Mouse (Mus musculus): ENCODE measurements around the gene Rps25. TPM values are rescaled to one million over a fixed set of nuclear protein-coding genes. Genes with fewer than 3 reads are reported as not detected.
A peak's percentile ranks its signal among the peaks of the same experiment; 100 is the strongest.
"Not testable (repeated sequence)": the region's sequence is repeated elsewhere in the genome, so short reads cannot be mapped to it uniquely, and the experiment has no call there.

Rps25 gene
- polyA plus RNA-seq, 1 experiment from 2014 or later, result 1,334 TPM

DNA sequence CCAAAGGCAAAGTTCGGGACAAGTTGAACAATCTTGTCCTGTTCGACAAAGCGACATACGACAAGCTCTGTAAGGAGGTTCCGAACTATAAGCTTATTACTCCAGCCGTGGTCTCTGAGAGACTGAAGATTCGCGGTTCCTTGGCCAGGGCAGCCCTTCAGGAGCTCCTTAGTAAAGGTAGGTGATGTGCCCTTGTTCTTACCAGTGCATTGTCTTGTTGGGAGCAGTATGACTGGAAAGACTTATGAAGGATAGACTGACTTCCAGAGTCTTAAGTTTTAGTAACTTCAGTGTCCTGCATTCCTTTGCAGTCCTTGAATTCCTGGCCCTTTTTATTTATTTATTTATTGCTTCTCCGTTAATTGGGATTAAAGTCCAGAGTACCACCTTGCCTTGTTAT lies 1.8 kb downstream of the Rps25 start:
- Histone ChIP-seq H3K36me3 (peaks cover 65% of the 10 kb centered on the region), H3K4me2 (replicated peaks) (peak overlapping the region; percentile 81), H3K4me3 (replicated peaks) (peak overlapping the region; percentile 75), H3K4me1 (replicated peaks) (peaks cover 39% of the 10 kb centered on the region)
- not testable (repeated sequence) for H3K27me3 ChIP-seq; H3K9ac ChIP-seq (replicated peaks); H3K9me3 ChIP-seq; H3K27ac ChIP-seq; ATAC-seq
- WGBS, result 88% methylated on average over 9 of the region's 9 CpGs

DNA sequence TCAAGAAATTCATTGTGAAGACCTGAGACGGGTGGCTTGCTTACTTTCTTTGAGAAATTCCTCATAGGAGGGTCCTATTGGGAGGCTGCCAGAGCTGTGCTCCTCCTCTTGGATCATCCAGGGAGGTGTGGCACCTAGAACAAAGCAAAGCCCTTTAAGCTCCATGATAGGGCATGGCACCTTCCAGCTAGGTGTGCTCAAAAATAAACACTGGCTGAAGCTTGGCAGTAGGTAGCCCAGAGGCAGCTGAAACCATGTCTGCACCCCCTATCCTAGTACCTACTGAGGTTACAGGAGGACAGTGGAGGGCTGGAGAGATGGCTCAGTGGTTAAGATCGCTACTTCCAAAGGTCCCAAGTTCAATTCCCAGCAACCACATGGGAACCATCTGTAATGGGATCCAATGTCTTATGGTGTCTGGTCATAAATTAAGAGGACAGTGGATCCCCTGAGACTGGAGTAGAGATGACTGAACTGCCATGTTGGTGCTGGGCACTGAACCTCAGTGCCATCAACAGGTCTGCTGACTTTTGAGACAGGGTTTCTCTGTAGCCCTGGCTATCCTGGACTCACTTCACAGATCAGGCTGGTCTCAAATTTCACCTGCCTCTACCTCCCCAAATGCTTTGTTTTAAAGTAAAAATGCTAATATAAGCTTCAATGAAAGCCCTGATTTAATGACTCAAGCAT lies 3.9 kb downstream of the Rps25 start:
- WGBS, result 90% methylated on average over 2 of the region's 2 CpGs
- no peak for ATAC-seq
- Histone ChIP-seq H3K4me2 (replicated peaks) (no peak overlapping the region), H3K27ac (no peak overlapping the region), H3K9ac (replicated peaks) (no peak overlapping the region), H3K36me3 (peaks cover 58% of the 10 kb centered on the region), H3K4me1 (replicated peaks) (peaks cover 22% of the 10 kb centered on the region), H3K27me3 (no peaks in the 10 kb centered on the region), H3K4me3 (replicated peaks) (no peak overlapping the region), H3K9me3 (no peaks in the 10 kb centered on the region)

DNA sequence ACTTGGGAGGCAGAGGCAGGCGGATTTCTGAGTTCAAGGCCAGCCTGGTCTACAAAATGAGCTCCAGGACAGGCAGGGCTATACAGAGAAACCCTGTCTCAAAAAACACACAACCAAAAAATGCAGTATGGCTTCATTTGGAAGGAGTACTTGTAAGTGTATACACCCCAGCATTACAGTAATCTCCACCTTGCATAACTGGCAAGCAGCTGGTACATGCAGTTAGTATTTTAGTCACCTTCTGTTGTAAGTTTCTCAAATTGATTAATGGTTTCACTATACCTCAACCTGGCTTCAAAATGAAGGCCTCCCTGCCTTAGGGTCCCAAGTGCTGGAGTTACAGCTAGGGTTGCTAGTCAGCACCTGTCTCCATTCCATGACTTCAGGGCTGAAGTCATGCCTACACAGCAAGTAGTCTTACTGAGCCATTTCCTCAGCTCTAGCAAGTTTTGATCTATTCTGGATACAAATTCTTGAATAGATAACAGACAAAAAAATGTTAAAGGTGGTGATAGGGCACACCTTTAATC lies 4.7 kb downstream of the Rps25 start:
- Histone ChIP-seq H3K9ac (replicated peaks) (no peak overlapping the region), H3K27me3 (no peaks in the 10 kb centered on the region), H3K4me3 (replicated peaks) (no peak overlapping the region), H3K36me3 (peaks cover 58% of the 10 kb centered on the region), H3K27ac (no peak overlapping the region), H3K4me2 (replicated peaks) (no peak overlapping the region), H3K9me3 (no peaks in the 10 kb centered on the region), H3K4me1 (replicated peaks) (peaks cover 18% of the 10 kb centered on the region)
- ATAC-seq, result no peak
- WGBS, result 94% methylated on average over 1 of the region's 1 CpGs

DNA sequence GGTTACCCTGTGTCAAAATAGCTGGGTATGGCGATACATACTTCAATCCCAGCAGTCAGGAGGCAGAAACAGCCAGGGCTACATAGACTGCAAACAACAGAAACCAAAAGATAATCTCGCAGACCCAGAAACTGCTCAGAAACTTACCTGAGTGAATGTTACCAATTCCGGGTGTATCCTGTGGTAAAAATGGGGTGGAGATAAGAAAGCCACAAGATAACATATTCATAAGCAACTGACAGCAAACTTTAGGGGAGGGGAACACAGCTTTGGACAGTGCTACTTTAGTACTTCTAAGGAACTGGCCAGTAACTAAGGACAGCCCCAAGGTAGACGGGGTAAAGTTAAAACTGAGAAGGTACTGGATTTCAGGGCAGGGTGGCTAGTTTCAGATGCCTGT lies 5.4 kb downstream of the Rps25 start:
- Histone ChIP-seq H3K27ac (no peak overlapping the region), H3K36me3 (peaks cover 58% of the 10 kb centered on the region), H3K27me3 (no peaks in the 10 kb centered on the region), H3K9me3 (no peaks in the 10 kb centered on the region), H3K4me3 (replicated peaks) (no peak overlapping the region), H3K4me2 (replicated peaks) (no peak overlapping the region), H3K9ac (replicated peaks) (no peak overlapping the region), H3K4me1 (replicated peaks) (peaks cover 22% of the 10 kb centered on the region)
- ATAC-seq, result no peak
- WGBS, result 87% methylated on average over 4 of the region's 4 CpGs

DNA sequence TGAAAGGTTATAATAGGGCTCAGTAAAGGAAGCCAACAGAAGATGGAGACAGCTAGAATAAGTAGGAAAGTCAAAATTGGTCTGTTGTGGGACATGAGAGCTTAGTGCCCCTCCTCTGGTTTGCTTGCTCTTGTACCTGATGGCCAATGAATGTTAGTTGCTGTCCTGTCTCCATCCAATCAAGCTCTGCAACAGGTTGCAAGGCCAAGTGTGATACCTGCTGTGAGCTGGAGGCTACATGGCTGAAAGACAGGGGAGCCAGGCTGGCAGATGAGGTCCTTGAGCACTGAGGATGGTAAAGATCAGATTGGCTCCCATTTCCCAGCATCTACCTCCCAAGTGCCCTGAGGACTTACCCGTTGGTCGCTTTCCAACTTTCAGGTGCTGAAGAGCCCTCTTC lies 5.8 kb downstream of the Rps25 start:
- no peaks in the 10 kb centered on the region for H3K9me3 ChIP-seq
- H3K4me1 ChIP-seq (replicated peaks), result peaks cover 26% of the 10 kb centered on the region
- no peak overlapping the region for H3K27ac ChIP-seq
- H3K4me2 ChIP-seq (replicated peaks), result no peak overlapping the region
- no peak overlapping the region for H3K4me3 ChIP-seq (replicated peaks)
- H3K36me3 ChIP-seq, result peaks cover 58% of the 10 kb centered on the region
- no peaks in the 10 kb centered on the region for H3K27me3 ChIP-seq
- WGBS, result 95% methylated on average over 2 of the region's 2 CpGs
- ATAC-seq, result no peak
- no peak overlapping the region for H3K9ac ChIP-seq (replicated peaks)

DNA sequence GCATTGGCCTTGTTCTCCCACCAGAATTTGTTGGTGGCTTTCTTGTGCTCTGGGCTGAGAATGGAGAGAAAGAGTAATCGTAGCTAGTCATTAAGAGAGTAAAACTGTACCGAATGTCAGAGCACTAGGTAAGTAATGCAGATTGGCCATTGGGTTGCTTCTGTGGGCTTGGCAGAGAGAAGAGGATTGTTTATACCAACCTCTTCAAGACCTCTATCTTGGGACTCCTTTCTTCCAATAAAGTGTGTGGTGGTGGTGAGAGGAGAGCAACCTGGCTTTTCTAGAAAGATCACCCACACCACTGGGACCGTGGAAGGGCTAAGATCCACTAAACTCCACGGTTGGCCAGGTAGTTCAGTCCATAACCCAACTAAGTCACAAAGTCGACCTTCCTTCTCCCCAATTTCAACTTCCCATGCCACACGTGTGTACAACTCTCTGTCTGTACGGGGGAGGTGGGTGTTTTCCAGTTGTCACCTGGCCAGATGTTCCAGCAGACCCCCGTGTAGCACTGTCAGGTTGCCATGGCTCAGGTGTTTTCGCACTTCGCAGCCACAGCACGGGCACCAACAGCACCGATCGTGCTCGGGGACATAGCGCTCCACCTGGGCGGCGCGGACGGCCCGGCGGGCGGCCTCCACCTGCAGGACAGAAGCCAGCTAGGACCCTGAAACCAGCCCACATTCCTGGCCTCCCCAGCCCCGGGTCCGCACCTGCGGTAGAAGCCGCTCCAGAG lies 10.4 kb downstream of the Rps25 start:
- H3K36me3 ChIP-seq, result peaks cover 21% of the 10 kb centered on the region
- WGBS, result 7% methylated on average over 26 of the region's 26 CpGs
- peak overlapping the region; percentile 93 for H3K4me2 ChIP-seq (replicated peaks)
- ATAC-seq, result peak; percentile 83
- peak overlapping the region; percentile 84 for H3K4me3 ChIP-seq (replicated peaks)
- peaks cover 16% of the 10 kb centered on the region for H3K4me1 ChIP-seq (replicated peaks)
- H3K9me3 ChIP-seq, result no peaks in the 10 kb centered on the region; the same call in 1 of the 2 replicates
- H3K27me3 ChIP-seq, result no peaks in the 10 kb centered on the region
- H3K9ac ChIP-seq (replicated peaks), result peak overlapping the region; percentile 84
- H3K27ac ChIP-seq, result peak overlapping the region; percentile 70

DNA sequence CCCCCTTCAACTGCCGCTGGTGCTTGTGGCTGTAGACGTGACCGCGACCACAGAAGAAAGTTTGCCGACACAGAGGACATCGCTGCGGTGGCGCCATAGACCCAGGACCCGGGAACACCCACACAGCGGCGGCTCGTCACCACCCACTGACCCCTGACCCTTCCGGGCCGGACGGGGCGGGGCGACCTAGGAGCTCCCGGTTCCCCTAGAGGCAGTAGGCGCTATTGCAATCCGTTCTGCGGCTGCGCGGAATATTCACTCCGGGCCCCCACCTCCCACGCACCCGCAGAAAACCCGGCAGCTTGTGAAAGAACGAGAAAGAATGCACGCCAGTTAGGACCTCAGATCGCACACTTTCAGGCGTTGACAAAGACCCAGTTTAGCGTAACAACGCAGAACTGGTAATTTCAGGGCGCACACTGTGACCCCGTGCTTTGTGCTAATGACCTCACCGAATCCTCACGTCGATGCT lies 11.0 kb downstream of the Rps25 start:
- H3K27me3 ChIP-seq, result no peaks in the 10 kb centered on the region
- peak; percentile 91 for ATAC-seq
- H3K36me3 ChIP-seq, result peaks cover 15% of the 10 kb centered on the region
- peak overlapping the region; percentile 84 for H3K4me3 ChIP-seq (replicated peaks)
- peak overlapping the region; percentile 70 for H3K27ac ChIP-seq
- under 1% methylated on average over 38 of the region's 38 CpGs for WGBS
- peaks cover 16% of the 10 kb centered on the region for H3K4me1 ChIP-seq (replicated peaks)
- H3K4me2 ChIP-seq (replicated peaks), result peak overlapping the region; percentile 93
- peak overlapping the region; percentile 84 for H3K9ac ChIP-seq (replicated peaks)
- H3K9me3 ChIP-seq, result no peaks in the 10 kb centered on the region; the same call in 1 of the 2 replicates

DNA sequence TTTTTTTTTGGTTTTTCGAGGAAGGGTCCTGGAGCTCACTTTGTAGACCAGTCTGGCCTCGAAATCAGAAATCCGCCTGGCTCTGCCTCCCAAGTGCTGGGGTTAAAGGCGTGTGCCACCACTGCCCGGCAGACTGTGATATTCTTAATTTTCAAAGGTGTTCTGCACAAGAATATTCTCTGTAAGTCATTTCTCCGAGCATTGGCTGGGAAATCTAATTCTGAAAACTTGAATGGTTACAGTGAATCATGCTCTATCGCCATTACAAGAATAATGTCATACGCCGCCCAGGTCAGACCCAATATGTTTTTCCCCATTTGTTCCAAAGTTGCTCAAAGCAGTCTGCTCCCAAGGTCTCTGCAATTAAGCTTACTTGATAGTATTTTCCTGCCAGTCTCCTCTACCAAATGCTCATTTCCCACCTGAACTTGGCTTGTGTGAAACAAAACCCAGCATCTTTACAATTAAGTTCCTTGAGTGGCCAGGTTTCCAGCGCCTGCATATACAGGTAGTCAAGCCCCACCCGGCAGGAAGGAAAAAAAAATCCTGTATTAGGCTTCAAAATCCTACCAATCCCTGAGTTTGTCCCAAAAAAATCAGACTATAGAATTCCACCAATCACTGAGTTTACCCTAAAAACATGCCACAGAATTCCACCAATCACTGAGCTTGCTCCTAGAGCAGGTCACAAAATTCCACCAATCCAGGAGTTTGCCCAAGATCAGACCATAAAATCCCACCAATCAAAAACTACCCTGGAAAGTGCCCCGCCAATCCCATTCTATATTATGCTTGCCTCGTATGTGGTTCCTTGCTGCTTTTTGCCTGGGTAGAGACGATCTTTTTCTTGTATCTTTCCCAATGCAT lies 11.8 kb downstream of the Rps25 start, which contains the start of gene Ccdc84:
TSS of gene Ccdc84 (minus strand) at position 51 of the 867 bp plus-strand sequence.
- Histone ChIP-seq H3K4me2 (replicated peaks) (peak within 1 kb of the TSS; percentile 93), H3K9ac (replicated peaks) (peak within 1 kb of the TSS; percentile 84), H3K9me3 (no peaks in the 10 kb centered on the region; the same call in 1 of the 2 replicates), H3K27me3 (no peaks in the 10 kb centered on the region), H3K27ac (peak within 1 kb of the TSS; percentile 70), H3K36me3 (peaks cover 9% of the 10 kb centered on the region), H3K4me3 (replicated peaks) (peak within 1 kb of the TSS; percentile 84), H3K4me1 (replicated peaks) (peaks cover 16% of the 10 kb centered on the region)
- 76% methylated on average over 14 of the region's 14 CpGs for WGBS
- ATAC-seq, result no peak

DNA sequence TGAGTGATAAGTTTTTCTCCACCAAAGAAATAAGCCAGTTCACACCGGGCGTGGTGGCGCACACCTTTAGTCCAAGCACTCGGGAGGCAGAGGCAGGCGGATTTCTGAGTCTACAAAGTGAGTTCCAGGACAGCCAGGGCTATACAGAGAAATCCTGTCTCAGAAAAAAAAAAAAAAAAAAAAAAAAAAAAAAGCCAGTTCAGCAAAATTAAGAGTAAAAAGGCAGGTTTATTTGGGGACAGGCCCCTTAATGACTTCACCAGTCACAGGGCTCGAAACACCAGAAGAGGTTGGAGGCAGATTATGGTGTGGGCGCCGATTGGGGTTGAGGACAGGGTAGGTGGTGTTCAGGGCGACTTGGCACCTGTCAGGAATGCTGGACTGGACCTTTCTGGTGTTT lies 12.8 kb downstream of the Rps25 start:
- WGBS, result 96% methylated on average over 9 of the region's 9 CpGs
- ATAC-seq; H3K4me3 ChIP-seq (replicated peaks); H3K4me2 ChIP-seq (replicated peaks); H3K9me3 ChIP-seq; H3K27me3 ChIP-seq; H3K36me3 ChIP-seq; H3K27ac ChIP-seq; H3K9ac ChIP-seq (replicated peaks): not testable (repeated sequence)
- peaks cover 16% of the 10 kb centered on the region for H3K4me1 ChIP-seq (replicated peaks)

DNA sequence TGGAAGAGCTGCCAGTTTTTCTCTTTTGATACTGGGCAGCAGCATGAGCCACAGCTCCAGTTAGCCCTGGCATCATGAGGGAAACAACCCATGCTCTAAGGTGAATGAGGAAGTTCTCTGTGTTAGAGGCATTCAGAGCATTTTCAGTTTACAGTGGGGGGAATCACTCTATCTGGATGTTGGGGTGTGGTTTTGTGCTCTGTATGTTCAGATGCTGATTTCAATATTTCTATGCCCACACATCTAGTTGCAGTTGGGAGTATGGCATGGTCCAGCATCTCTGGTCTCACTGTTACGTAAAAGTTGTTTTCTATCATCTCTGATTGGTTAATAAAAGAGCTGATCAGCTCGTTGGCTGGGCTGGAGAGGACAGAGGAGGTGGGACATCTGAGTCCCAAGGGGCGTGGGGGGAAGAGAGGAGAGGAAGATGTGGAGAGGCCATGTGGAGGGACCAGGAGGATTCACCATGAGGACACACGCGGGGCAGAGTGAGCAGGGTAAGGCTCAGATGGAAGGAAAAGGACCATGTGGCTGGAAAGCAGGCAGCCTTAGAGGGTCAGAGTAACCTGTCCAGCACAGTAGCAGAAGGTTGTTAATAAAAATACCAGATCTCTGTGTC lies 13.4 kb downstream of the Rps25 start:
- Histone ChIP-seq H3K27me3 (no peaks in the 10 kb centered on the region), H3K9me3 (no peaks in the 10 kb centered on the region; the same call in 1 of the 2 replicates), H3K4me3 (replicated peaks) (no peak overlapping the region), H3K27ac (no peak overlapping the region), H3K4me1 (replicated peaks) (peaks cover 16% of the 10 kb centered on the region), H3K9ac (replicated peaks) (no peak overlapping the region), H3K4me2 (replicated peaks) (no peak overlapping the region), H3K36me3 (no peaks in the 10 kb centered on the region)
- ATAC-seq, result no peak
- 83% methylated on average over 5 of the region's 5 CpGs for WGBS

DNA sequence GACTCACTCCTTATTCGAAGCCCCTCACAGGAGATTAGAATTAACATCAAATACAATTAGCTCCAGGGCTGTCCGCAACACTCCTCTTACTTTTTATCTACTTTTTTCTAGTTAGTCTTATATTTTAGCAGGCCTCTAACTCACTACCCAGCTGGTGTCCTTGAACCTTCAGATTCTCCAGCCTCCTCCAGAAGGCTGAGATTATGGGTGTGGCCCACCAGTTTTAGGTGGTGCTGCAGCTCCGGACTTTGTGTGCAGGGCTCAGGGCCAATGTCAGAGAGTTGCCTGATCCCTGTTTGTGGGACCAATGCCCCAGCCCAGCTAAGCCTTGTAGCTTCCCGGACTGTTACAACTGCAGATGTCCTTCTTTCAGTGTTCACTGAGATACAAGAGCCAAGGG lies 16.6 kb downstream of the Rps25 start:
- H3K4me2 ChIP-seq (replicated peaks), result no peak overlapping the region
- H3K36me3 ChIP-seq, result no peaks in the 10 kb centered on the region
- H3K4me3 ChIP-seq (replicated peaks), result no peak overlapping the region
- no peak for ATAC-seq
- H3K9me3 ChIP-seq, result no peaks in the 10 kb centered on the region; the same call in 1 of the 2 replicates
- no peak overlapping the region for H3K9ac ChIP-seq (replicated peaks)
- no peak overlapping the region for H3K27ac ChIP-seq
- 90% methylated on average over 4 of the region's 4 CpGs for WGBS
- H3K27me3 ChIP-seq, result no peaks in the 10 kb centered on the region
- peaks cover 2% of the 10 kb centered on the region; the same call in 1 of the 2 replicates for H3K4me1 ChIP-seq (replicated peaks)

Measured in midbrain, embryonic 13.5 days (tissue).